Mouse (Mus musculus) myocyte (in vitro differentiated cells): ENCODE results near the gene G3bp1.

Experiments
- CEBPB ChIP-seq: IDR thresholded peaks from 2 replicates; pipeline ENCODE4 v1.6.1; 2011; ENCODE audit warnings: mild to moderate bottlenecking, moderate library complexity; ENCODE audit not compliant: poor library complexity, insufficient read depth, severe bottlenecking
- MAX ChIP-seq: IDR thresholded peaks from one replicate; pipeline ENCODE4 v1.6.1; 2011; ENCODE audit warnings: low read depth, mild to moderate bottlenecking, control low read depth
- POLR2A ChIP-seq: IDR thresholded peaks from one replicate; pipeline ENCODE4 v1.6.1; 2011; ENCODE audit warnings: low read depth, mild to moderate bottlenecking, control low read depth, moderate library complexity; ENCODE audit not compliant: insufficient read length
- POLR2AphosphoS2 ChIP-seq: IDR thresholded peaks from one replicate; pipeline ENCODE4 v1.6.1; 2011; ENCODE audit warnings: low read depth, control low read depth; ENCODE audit not compliant: insufficient read length
- TCF12 ChIP-seq: IDR thresholded peaks from one replicate; pipeline ENCODE4 v1.6.1; 2011; ENCODE audit warnings: mild to moderate bottlenecking, control low read depth; ENCODE audit not compliant: poor library complexity, insufficient read depth, severe bottlenecking
- TCF3 ChIP-seq: IDR thresholded peaks from one replicate; pipeline ENCODE4 v1.6.1; 2011; ENCODE audit warnings: low read depth, control low read depth; ENCODE audit not compliant: insufficient read length
- USF1 ChIP-seq: IDR thresholded peaks from one replicate; pipeline ENCODE4 v1.6.1; 2011; ENCODE audit warnings: low read depth, mild to moderate bottlenecking, control low read depth, moderate library complexity

DNA sequence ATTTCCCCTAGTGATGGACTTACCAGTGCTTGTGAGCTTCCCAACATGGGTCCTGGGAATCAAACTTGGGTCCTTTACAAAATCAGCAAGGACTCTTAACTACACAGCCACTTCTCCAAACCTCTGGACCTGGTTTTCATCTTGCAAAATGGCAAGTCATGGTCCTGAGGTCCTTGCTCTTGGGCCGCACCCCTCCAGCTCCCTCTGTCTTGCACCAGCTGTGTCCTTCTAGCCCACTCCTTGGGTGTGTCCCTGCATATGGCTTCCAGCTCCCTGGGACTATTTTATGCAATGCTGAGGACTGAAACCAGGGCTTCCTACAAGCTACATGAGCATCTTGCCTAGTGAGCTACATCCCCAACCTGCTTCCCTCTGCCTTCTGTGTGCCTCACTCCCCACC, 46.5 kb upstream of the G3bp1 start, which contains the start of gene Sparc:
- TF ChIP-seq POLR2A, result no peak
- TF ChIP-seq POLR2AphosphoS2, result no peak
- no peak for TF ChIP-seq USF1
- no peak for TF ChIP-seq CEBPB
- no peak for TF ChIP-seq TCF12
- no peak for TF ChIP-seq TCF3
- TF ChIP-seq MAX, result no peak
